Mouse (Mus musculus): ENCODE data around the gene Gata3.
A peak's percentile ranks its signal among the peaks of the same experiment; 100 is the strongest.

Gene Gata3

DNA sequence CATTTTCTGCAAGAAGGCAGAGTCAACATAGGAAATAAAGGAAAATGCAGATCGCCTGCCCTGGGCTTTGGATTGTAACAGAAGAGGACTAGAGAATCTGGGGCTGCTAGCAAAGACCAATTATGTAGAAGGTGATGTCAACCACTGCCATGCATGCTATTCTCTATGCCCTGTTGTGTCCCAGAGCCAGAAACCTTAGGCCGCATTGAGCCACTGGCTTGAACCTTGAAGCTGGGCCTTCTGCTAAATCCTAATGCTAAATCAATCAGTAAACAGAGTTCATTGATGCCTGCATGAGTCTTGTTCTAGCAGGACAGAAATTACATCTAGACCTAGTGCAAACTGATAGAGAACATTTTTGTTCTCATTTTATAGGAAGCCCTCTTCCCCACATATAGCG is 3.8 kb downstream of the Gata3 start:
- no peak for DNase-seq (ENCODE audit: low read depth)

DNA sequence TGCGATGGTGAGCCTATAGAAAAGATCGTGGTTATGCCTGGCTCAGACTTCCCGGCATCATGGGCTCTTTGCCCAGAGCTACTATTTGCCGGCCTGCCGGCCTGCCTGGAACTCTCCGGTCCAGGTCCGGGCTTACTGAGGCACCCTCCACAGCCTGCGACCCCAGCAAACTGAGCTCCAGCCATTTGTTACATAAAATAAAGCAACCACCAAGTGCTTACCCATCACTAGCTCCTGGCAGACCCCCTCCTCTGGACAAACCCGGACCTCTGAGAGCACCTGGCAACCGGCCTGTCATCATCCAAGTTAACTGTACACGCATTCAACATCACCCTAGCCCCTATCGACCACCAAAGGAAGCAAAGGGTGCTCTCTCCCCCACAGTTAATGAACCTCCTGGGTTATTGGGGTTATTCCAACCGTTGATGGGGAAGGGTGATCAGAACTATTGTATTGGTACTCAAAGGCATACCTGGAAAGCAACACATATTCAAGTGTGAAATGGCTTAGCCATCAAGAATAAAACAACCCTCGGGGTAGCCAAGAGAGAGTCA is 4.5 kb downstream of the Gata3 start:
- DNase-seq (ENCODE audit: low read depth), result no peak

DNA sequence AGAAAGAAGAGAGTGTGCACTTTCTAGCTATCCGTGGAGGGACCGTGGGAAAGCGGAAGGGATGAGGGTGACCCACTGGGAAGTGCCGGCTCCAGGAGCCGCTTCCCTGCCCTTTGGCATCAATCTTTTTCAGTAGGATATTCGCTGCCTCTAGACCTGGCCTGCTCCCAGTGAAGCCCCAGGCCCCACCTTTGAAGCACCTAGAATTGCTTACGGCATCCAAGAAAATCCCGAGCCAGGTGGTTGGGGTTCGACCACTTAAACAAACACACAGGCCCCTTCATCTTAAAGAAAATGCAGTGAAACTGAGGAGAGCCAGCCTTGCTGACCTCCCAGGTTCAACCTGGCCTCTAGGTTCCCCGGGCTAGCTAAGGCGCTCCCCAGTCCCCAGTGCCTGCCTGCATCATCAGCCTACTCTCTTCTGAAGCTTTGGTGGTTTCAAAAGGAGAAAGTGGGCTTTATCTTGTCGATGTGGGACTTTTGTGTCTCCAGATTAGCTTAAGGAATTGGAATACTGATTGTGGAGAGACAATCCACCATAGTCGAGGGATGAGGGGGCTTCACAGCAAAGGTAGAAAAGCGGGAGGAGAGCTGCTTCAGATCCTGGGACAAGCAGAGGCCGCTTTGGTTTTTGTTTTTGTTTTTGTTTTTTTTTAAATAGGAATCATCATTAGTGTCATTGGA is 5.2 kb downstream of the Gata3 start:
- no peak for DNase-seq (ENCODE audit: low read depth)

- no peak for DNase-seq (ENCODE audit: low read depth)
Measured at GRCm38 (mm10) chr2:9883803-9884532, 5.9 kb downstream of the Gata3 start.

- DNase-seq (ENCODE audit: low read depth), result no peak
Measured at GRCm38 (mm10) chr2:9882926-9883802, 6.7 kb downstream of the Gata3 start.

DNA sequence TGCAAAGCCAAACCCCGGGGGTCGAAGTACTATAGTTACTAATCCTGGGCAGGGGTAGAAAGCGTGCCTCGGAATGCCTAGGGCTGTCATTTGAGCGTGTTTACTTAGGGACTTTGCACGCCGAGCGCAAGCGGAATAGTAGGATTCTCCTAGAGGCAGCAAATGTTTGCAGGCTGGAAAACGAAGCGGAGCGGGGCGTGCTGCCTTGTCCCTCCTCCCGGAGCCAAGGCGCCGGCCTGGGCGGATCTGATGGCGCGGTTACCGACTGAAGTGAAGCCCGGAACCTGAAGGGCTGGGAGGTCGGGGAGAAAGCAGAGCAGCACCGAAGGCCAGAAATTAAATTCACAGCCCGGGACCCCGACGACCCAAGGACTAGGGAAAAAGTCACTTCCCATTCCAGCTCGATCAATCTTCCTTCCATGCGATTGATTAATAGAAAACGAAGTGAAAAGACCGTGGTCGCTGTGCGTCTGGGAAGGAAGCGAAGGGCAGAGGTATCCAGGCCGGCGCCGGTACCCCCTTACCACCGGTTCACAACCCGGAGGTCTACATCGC is 7.4 kb downstream of the Gata3 start:
- DNase-seq (ENCODE audit: low read depth), result no peak

DNA sequence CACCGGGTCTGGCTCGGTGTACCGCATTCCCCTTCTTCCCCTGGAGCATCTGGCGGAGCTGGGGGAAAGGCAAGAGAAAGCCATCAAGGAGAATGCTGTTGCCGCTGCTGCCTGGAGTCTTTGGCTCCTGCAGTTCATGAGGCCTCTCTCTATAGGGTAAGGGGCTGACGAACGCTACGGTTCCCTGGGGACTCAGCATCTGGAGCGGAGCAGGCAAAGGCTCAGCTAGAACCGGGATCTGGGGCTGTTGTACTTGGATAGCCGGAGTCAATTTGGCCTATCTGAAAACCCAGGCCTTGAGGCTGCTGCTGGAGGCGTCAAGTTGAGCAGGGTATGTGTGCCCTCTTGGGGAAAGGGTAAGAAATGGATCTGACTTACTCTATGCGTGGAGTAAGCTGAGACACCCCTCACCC is 8.2 kb downstream of the Gata3 start:
- DNase-seq (ENCODE audit: low read depth), result no peak

DNA sequence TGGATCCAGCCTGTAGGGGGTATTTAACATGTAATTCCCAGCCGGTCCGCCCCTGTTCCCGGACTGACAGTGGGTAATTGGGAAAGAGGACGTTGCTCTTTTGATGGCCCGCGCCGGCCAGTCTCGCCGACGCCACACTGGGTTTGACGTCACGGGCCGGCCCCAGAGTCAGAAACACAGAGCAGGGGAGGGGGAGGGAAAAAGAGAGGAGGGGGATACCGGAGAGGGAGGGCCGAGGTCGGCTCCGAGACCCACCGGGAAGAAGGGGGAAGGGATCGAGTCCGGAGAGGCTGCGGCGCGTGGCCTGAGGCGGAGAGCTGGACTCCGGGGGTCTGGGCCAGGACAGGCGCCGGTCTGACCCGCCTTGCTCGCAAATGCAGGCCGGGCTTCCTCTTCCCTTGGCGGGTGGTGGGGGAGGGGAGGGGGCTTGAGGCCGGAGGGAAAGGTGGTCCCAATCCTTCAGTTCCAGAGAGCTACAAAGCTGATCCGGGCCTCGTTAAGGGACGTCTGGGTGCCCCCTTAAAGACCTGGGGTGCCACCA is 8.7 kb downstream of the Gata3 start, which contains the start of gene 4930412O13Rik:
Gene 4930412O13Rik, plus strand, starts transcription at position 202 of the 541 bp plus-strand sequence.
- DNase-seq (ENCODE audit: low read depth), result no peak

DNA sequence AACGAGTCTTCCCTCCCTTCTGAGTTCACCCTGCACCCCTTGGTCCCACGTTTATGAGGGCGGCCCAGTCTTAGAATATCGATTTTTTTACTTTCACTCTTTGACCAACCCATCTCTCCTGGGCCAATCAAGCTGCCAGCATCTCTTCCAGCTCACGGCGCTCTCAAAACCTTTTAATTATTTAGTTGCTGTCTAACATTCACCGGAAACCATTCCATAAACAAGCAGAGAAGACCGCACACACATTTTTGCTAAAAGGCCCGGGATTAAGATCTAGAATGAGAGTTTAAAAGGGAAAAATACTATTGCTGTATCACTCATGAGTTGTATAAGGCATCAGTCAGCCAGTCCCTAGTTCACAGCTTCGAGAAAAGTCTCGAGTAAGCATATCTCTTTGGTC is 9.6 kb downstream of the Gata3 start:
- no peak for DNase-seq (ENCODE audit: low read depth)

- DNase-seq (ENCODE audit: low read depth), result peak; percentile 88
Measured at GRCm38 (mm10) chr2:9879493-9879892, 10.3 kb downstream of the Gata3 start.

- DNase-seq (ENCODE audit: low read depth), result no peak
Measured at GRCm38 (mm10) chr2:9879092-9879491, 10.7 kb downstream of the Gata3 start.

DNA sequence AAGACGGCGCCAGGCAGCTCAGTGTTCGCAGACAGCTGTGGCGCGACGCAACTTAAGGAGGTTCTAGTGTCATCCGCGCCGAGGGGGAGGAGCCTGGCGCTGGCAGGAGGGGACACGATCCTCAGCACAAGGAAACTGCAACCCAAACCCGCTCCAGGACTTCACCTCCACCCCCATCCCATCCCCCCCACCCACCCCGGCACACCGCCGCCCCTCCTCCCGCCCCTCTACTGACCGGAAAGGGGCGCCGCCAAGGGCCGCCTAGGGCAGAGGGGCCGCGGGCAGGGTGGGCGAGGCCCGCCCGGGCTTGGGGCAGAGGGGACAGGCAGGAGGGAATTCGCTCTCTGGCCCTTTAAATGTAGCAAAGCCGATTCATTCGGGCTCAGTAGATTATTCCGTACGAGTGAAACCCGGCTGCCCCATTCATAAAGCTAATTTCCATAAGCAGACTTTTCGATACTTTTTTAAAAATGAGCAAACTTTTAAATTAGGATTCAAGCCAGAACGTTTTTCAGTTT is 11.2 kb downstream of the Gata3 start:
- no peak for DNase-seq (ENCODE audit: low read depth)

- no peak for DNase-seq (ENCODE audit: low read depth)
Measured at GRCm38 (mm10) chr2:9877966-9878563, 11.8 kb downstream of the Gata3 start.

DNA sequence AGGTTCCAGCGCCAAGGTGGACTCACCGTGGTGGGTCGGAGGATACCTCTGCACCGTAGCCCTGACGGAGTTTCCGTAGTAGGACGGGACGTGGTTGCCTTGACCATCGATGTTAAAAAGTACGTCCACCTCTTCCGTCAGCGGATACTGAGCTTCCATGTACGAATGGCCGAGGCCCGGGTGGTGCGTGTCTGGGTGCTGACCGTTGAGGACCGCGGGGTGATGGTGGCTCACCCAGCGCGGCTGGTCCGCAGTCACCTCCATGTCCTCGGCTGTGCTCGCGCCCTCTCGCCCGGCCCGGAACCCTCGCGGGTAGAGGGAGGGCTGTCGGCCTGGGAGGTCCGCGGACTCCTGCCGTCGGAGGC is 12.5 kb downstream of the Gata3 start:
- no peak for DNase-seq (ENCODE audit: low read depth)

GRCm38 (mm10) chr2:9876621-9877325 is 13.1 kb downstream of the Gata3 start:
- no peak for DNase-seq (ENCODE audit: low read depth)

DNA sequence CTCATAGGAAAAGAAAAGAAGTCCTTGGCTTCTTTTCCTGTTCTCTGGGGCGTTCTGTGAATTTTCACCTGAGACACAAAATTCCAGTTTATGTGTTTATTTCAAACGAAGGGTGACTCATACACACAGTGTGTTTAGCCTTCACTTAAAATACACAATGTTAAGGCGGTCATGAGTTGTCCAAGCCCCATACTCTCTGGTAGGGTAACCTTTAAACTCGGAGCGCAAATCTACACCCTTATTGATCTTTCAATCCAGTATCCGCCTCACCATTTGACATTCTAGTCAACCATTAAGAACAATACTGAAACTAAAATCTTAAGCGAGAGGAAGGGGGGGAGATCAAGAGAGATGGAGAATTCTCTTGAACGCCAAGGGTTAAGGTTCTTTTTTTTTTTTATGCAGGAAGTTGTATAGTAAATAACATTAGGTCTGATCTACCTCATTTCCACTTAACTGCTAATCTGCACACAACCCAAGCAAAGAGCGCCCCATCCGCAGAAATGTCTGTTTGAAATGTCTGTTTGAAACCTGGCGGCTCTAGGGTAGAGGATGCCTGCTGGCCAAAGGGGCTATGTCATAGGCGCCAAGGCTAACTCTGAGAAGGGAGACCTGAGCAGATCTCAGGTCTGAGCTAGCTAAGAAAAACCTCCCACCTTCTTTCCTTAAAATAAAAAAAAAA is 14.0 kb downstream of the Gata3 start:
- DNase-seq (ENCODE audit: low read depth), result no peak

GRCm38 (mm10) chr2:9875220-9875619 is 14.6 kb downstream of the Gata3 start:
- DNase-seq (ENCODE audit: low read depth), result no peak

- DNase-seq (ENCODE audit: low read depth), result no peak
Measured at GRCm38 (mm10) chr2:9874467-9875219, 15.2 kb downstream of the Gata3 start.

DNA sequence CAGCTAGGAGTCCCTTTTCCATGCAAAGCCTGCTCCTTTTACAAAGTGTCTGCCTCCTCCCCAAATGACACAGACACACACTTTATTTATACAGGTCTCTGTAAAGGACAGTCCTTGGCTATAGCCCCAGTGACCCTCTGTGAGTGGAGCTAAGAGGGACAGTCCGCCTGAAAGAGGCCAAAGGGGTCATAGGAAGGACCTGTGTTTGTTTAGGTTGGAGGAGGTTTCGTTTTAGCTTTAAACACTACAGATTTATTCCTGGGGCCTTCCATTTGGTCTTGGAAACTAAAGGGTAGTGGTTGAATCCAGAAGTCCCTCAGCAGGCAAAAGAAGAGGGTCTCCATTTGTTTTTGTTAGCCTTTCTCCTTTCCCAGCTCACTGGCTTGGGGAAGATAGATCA is 16.1 kb downstream of the Gata3 start:
- no peak for DNase-seq (ENCODE audit: low read depth)
